ENCODE assay signal across 22 mouse cellular contexts in genomic region chr12:119387925-119388324, GRCm38 (mm10).
A peak's percentile ranks its signal among the peaks of the same experiment; 100 is the strongest.
DNase-seq lines count a peak whose midpoint lies in the region; ATAC-seq and TF ChIP-seq lines count a peak whose summit lies in the region.
"Had no signal": no experiment of that assay in that cellular context is flagged by ENCODE, and none has a peak within 500 bp of the region (broad histone marks: within the 10 kb centered on the region; RNA-seq: fewer than 3 reads in every experiment).

No protein-coding gene starts in this region.

- H3K4me3 ChIP-seq in intestine, postnatal 0 days (ENCODE audit: low read depth, low read length) = no peak overlapping the region
- no peak overlapping the region for H3K4me3 ChIP-seq in intestine, embryonic 15.5 days (replicated peaks)
- H3K4me3 ChIP-seq in CH12.LX (replicated peaks in 1 of 3; ENCODE audit: low read depth in 2 of 3, low read length in 2 of 3, poor library complexity in 1 of 3) = no peak overlapping the region
- H3K4me3 ChIP-seq: embryonic facial prominence, embryonic 12.5 days; forebrain, embryonic 12.5 days; heart, embryonic 15.5 days; hindbrain, embryonic 13.5 days had no signal

- no peaks in the 10 kb centered on the region for H3K9me3 ChIP-seq in intestine, postnatal 0 days (ENCODE audit: control insufficient read depth)
- no peaks in the 10 kb centered on the region for H3K9me3 ChIP-seq in intestine, embryonic 15.5 days
- no peaks in the 10 kb centered on the region for H3K9me3 ChIP-seq in CH12.LX (replicated peaks; ENCODE audit: low read length)
- H3K9me3 ChIP-seq: embryonic facial prominence, embryonic 12.5 days; forebrain, embryonic 12.5 days; heart, embryonic 15.5 days; hindbrain, embryonic 13.5 days had no signal

- TF ChIP-seq CTCF in intestine, postnatal 0 days (IDR thresholded peaks at IDR 0.05; ENCODE audit: low read depth) = no peak
- TF ChIP-seq CTCF in CH12.LX (conservative IDR thresholded peaks at IDR 0.05 in 1 of 2, IDR thresholded peaks at IDR 0.05 in 1 of 2; ENCODE audit: low read depth in 2 of 2, low read length in 2 of 2) = no peak

- TF ChIP-seq POLR2A in CH12.LX (IDR thresholded peaks at IDR 0.05; ENCODE audit: low read depth, low read length) = no peak

- H3K79me2 ChIP-seq in CH12.LX (replicated peaks; ENCODE audit: control insufficient read depth, extremely low read depth, insufficient read depth, poor library complexity, severe bottlenecking) = no peaks in the 10 kb centered on the region

- no peaks in the 10 kb centered on the region for H3K36me3 ChIP-seq in intestine, postnatal 0 days (ENCODE audit: control insufficient read depth, insufficient read depth)
- H3K36me3 ChIP-seq in intestine, embryonic 15.5 days = no peaks in the 10 kb centered on the region
- H3K36me3 ChIP-seq in CH12.LX (replicated peaks in 1 of 2; ENCODE audit: control insufficient read depth in 1 of 2, insufficient read depth in 1 of 2, low read length in 1 of 2) = no peaks in the 10 kb centered on the region
- H3K36me3 ChIP-seq: embryonic facial prominence, embryonic 12.5 days; forebrain, embryonic 12.5 days; heart, embryonic 15.5 days; hindbrain, embryonic 13.5 days had no signal

- H3K27me3 ChIP-seq in intestine, postnatal 0 days (replicated peaks; ENCODE audit: control insufficient read depth, insufficient read depth, low read length) = no peaks in the 10 kb centered on the region
- H3K27me3 ChIP-seq in intestine, embryonic 15.5 days (replicated peaks) = no peaks in the 10 kb centered on the region
- no peaks in the 10 kb centered on the region for H3K27me3 ChIP-seq in CH12.LX (replicated peaks)
- H3K27me3 ChIP-seq: embryonic facial prominence, embryonic 12.5 days; forebrain, embryonic 12.5 days; heart, embryonic 15.5 days; hindbrain, embryonic 13.5 days had no signal

- in situ Hi-C loops in CH12.LX (cut with MboI; ENCODE audit: low pct_ligation_motif_present, low pct_unique_long_range_greater_than_20kb, low sequenced_read_pairs) = no loop called here

- no peak for TF ChIP-seq EP300 in CH12.LX (IDR thresholded peaks at IDR 0.05; ENCODE audit: low read length)

- DNase-seq in CH12.LX (ENCODE audit: extremely low read depth) = peak; percentile 34
- DNase-seq in natural killer cell, adult 2 months (ENCODE audit: low spot score in 2 of 2) = no peak
- DNase-seq in gastrocnemius, postnatal 25 days = no peak
- no peak for DNase-seq in ovary, postnatal 10 days (ENCODE audit: low spot score)
- DNase-seq: adrenal gland, postnatal 14 days; cerebellum, adult 11-12 months; cerebellum, adult 9-10 months; cerebellum, postnatal 25 days; gastrocnemius, postnatal 14 days; heart, adult 11 months; heart, postnatal 14 days; kidney, adult 11 months had no signal

- TF ChIP-seq RAD21 in CH12.LX (IDR thresholded peaks at IDR 0.05; ENCODE audit: low read depth, low read length) = no peak

- no peak overlapping the region for H3K9ac ChIP-seq in intestine, postnatal 0 days (ENCODE audit: low read depth, low read length)
- H3K9ac ChIP-seq in intestine, embryonic 15.5 days = no peak overlapping the region
- no peak overlapping the region for H3K9ac ChIP-seq in CH12.LX (ENCODE audit: insufficient read depth, low read depth)
- H3K9ac ChIP-seq: embryonic facial prominence, embryonic 12.5 days; forebrain, embryonic 12.5 days; heart, embryonic 15.5 days; hindbrain, embryonic 13.5 days had no signal

- H3K27ac ChIP-seq in intestine, postnatal 0 days (ENCODE audit: low read depth, low read length) = no peak overlapping the region
- H3K27ac ChIP-seq in intestine, embryonic 15.5 days = no peak overlapping the region
- H3K27ac ChIP-seq in CH12.LX (ENCODE audit: insufficient read depth, low read depth) = no peak overlapping the region
- H3K27ac ChIP-seq: embryonic facial prominence, embryonic 12.5 days; forebrain, embryonic 12.5 days; heart, embryonic 15.5 days; hindbrain, embryonic 13.5 days; hindbrain, postnatal 0 days had no signal

- WGBS in intestine, postnatal 0 days = 55% methylated on average over 2 of the region's 2 CpGs
- WGBS in intestine, embryonic 15.5 days = 69% methylated on average over 2 of the region's 2 CpGs

- H3K4me1 ChIP-seq in intestine, postnatal 0 days (replicated peaks; ENCODE audit: control insufficient read depth, insufficient read depth, low read length) = peaks cover 4% of the 10 kb centered on the region
- H3K4me1 ChIP-seq in intestine, embryonic 15.5 days (replicated peaks) = peaks cover 2% of the 10 kb centered on the region; the same call in 1 of the 2 replicates
- H3K4me1 ChIP-seq in CH12.LX (ENCODE audit: control insufficient read depth in 1 of 2, insufficient read depth in 2 of 2) = peaks cover 3 to 30% of the 10 kb centered on the region in 2 experiments; a peak in 2 of 4 replicates
- H3K4me1 ChIP-seq: embryonic facial prominence, embryonic 12.5 days; forebrain, embryonic 12.5 days; heart, embryonic 15.5 days; hindbrain, embryonic 13.5 days had no signal

- peak; percentile 63; the same call in 1 of the 2 replicates for ATAC-seq in intestine, postnatal 0 days
- ATAC-seq in intestine, embryonic 15.5 days = no peak
- peak; percentile 87 for ATAC-seq in inflammation-experienced regulatory T-cells, adult 6 months
- ATAC-seq: forebrain, embryonic 16.5 days; hindbrain, postnatal 0 days had no signal

- dilution Hi-C loops in CH12.LX (cut with MboI; ENCODE audit: extremely low pct_ligation_motif_present, extremely low pct_unique_long_range_greater_than_20kb, low sequenced_read_pairs) = no loop called here

- no peak overlapping the region for H3K4me2 ChIP-seq in intestine, postnatal 0 days (replicated peaks; ENCODE audit: low read depth)
- no peak overlapping the region for H3K4me2 ChIP-seq in intestine, embryonic 15.5 days (replicated peaks)
- no peak overlapping the region for H3K4me2 ChIP-seq in CH12.LX (ENCODE audit: insufficient read depth, low read depth, poor library complexity, severe bottlenecking)
- H3K4me2 ChIP-seq: embryonic facial prominence, embryonic 12.5 days; forebrain, embryonic 12.5 days; heart, embryonic 11.5 days; heart, embryonic 15.5 days; hindbrain, embryonic 13.5 days had no signal

TF ChIP-seq in CH12.LX, 34 proteins besides CTCF, POLR2A, EP300 and RAD21:
- TF ChIP-seq MYC (IDR thresholded peaks at IDR 0.05; ENCODE audit: low read depth, low read length) = no peak
- no peak for TF ChIP-seq E2F4 (IDR thresholded peaks at IDR 0.05; ENCODE audit: insufficient replicate concordance, low read depth, low read length)
- TF ChIP-seq SIN3A (IDR thresholded peaks at IDR 0.05; ENCODE audit: low read length) = no peak
- 0 out of 2 replicates have a peak, but pooled peaks have one; percentile 8 for TF ChIP-seq JUN (IDR thresholded peaks at IDR 0.05; ENCODE audit: insufficient read depth, low read depth, low read length)
- TF ChIP-seq ELF1 (IDR thresholded peaks at IDR 0.05; ENCODE audit: low read depth, low read length) = no peak
- TF ChIP-seq JUND (conservative IDR thresholded peaks at IDR 0.05; ENCODE audit: low read depth, low read length) = peak; percentile 75
- no peak for TF ChIP-seq ZC3H11A (IDR thresholded peaks at IDR 0.05; ENCODE audit: low read depth, low read length)
- no peak for TF ChIP-seq TCF12 (IDR thresholded peaks at IDR 0.05; ENCODE audit: low read depth, low read length)
- no peak for TF ChIP-seq BHLHE40 (IDR thresholded peaks at IDR 0.05; ENCODE audit: low read depth, low read length)
- TF ChIP-seq ETS1 (conservative IDR thresholded peaks at IDR 0.05; ENCODE audit: low read depth, low read length) = peak; percentile 70
- no peak for TF ChIP-seq MAZ (IDR thresholded peaks at IDR 0.05; ENCODE audit: low read depth, low read length)
- TF ChIP-seq MXI1 (IDR thresholded peaks at IDR 0.05; ENCODE audit: low read depth, low read length) = peak; percentile 22; the same call in 1 of the 2 replicates
- no peak for TF ChIP-seq GABPA (IDR thresholded peaks at IDR 0.05; ENCODE audit: insufficient replicate concordance, low read depth, low read length)
- TF ChIP-seq CHD1 (IDR thresholded peaks at IDR 0.05; ENCODE audit: low read depth, low read length) = no peak
- no peak for TF ChIP-seq USF2 (conservative IDR thresholded peaks at IDR 0.05; ENCODE audit: low read depth, low read length)
- no peak for TF ChIP-seq HCFC1 (IDR thresholded peaks at IDR 0.05; ENCODE audit: low read depth, low read length)
- no peak for TF ChIP-seq RCOR1 (conservative IDR thresholded peaks at IDR 0.05; ENCODE audit: low read depth, low read length)
- TF ChIP-seq POLR2AphosphoS2 (IDR thresholded peaks at IDR 0.05; ENCODE audit: low read depth, low read length) = no peak
- TF ChIP-seq USF1 (IDR thresholded peaks at IDR 0.05; ENCODE audit: low read depth, low read length) = no peak
